In the genomic region with DNA sequence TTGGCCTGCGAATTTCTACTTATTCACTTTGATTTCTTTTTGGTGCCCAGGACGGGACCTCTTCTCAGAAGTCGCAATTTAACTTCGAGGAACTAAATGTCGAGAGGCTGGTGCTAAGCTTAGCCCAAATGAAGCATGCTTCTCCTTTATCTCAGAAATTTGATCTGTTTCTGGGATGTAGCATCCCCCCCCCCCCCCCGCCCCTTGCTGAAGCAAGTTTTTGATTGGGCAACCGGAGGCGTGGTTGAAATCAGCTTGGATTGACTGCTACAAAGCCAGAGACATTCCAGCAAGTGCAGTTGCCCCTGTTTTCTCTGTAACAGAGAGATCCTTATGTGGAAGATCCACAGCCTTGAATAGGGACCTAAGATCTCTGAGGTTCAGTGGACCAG, we compare ENCODE assay signal across 8 mouse cellular contexts. TPM values are rescaled to one million over a fixed set of nuclear protein-coding genes. Genes with fewer than 3 reads are reported as not detected.
A peak's percentile ranks its signal among the peaks of the same experiment; 100 is the strongest.
DNase-seq lines count a peak whose midpoint lies in the region; ATAC-seq and TF ChIP-seq lines count a peak whose summit lies in the region.
"Had no signal": no experiment of that assay in that cellular context is flagged by ENCODE, and none has a peak within 500 bp of the region (broad histone marks: within the 10 kb centered on the region; RNA-seq: fewer than 3 reads in every experiment).

No protein-coding gene starts in this region.

- no peak overlapping the region; the same call in 1 of the 2 replicates for H3K9ac ChIP-seq in heart, postnatal 0 days (replicated peaks; ENCODE audit: low read depth, low read length)

- H3K4me2 ChIP-seq in heart, postnatal 0 days (ENCODE audit: low read depth, low read length), result peak overlapping the region; percentile 55

- DNase-seq in 416B (ENCODE audit: low read depth), result peak; percentile 18
- DNase-seq in heart, postnatal 0 days (ENCODE audit: low spot score), result peak; percentile 8
- peak; percentile 16 for DNase-seq in lung, postnatal 36 days
- DNase-seq in left cerebral cortex, adult 8-10 months (ENCODE audit: low spot score in 2 of 2), result no peak
- DNase-seq in cerebellum, adult 9-10 months, result no peak
- DNase-seq: adrenal gland, postnatal 25 days had no signal

- WGBS in heart, postnatal 0 days, result 32% methylated on average over 8 of the region's 8 CpGs

- TF ChIP-seq EP300 in heart, postnatal 0 days (IDR thresholded peaks at IDR 0.05; ENCODE audit: low read depth), result no peak

- peak overlapping the region; percentile 23; the same call in 1 of the 2 replicates for H3K27ac ChIP-seq in heart, postnatal 0 days (ENCODE audit: low read depth)

- H3K4me1 ChIP-seq in E14TG2a.4 (replicated peaks; ENCODE audit: low read depth, low read length), result peaks cover 58% of the 10 kb centered on the region
- no peaks in the 10 kb centered on the region for H3K4me1 ChIP-seq in heart, postnatal 0 days (ENCODE audit: control insufficient read depth, insufficient read depth)

- ATAC-seq in heart, postnatal 0 days (ENCODE audit: insufficient read depth, low read depth), result no peak
- no peak for ATAC-seq in erythroid progenitor cell, adult 5-6 weeks (replicated peaks; ENCODE audit: low FRiP score, poor library complexity, severe bottlenecking)

- no peaks in the 10 kb centered on the region for H3K9me3 ChIP-seq in E14TG2a.4 (ENCODE audit: low read length)
- no peaks in the 10 kb centered on the region for H3K9me3 ChIP-seq in heart, postnatal 0 days (replicated peaks; ENCODE audit: control insufficient read depth, low read length)

- peak overlapping the region; percentile 70 for H3K4me3 ChIP-seq in E14TG2a.4 (replicated peaks; ENCODE audit: low read length)
- H3K4me3 ChIP-seq in heart, postnatal 0 days (ENCODE audit: low read depth, low read length), result peak overlapping the region; percentile 35

- no peak for TF ChIP-seq CTCF in E14TG2a.4 (conservative IDR thresholded peaks at IDR 0.05; ENCODE audit: low read length)
- no peak for TF ChIP-seq CTCF in heart, postnatal 0 days (IDR thresholded peaks at IDR 0.05; ENCODE audit: low read depth)

- H3K27me3 ChIP-seq in E14TG2a.4 (ENCODE audit: insufficient read depth, low read length), result no peaks in the 10 kb centered on the region
- no peaks in the 10 kb centered on the region for H3K27me3 ChIP-seq in heart, postnatal 0 days (ENCODE audit: control insufficient read depth, insufficient read depth, low read length)

- peaks cover 15% of the 10 kb centered on the region; the same call in 1 of the 2 replicates for H3K36me3 ChIP-seq in E14TG2a.4 (ENCODE audit: insufficient read depth, low read length)
- H3K36me3 ChIP-seq in heart, postnatal 0 days (replicated peaks; ENCODE audit: control insufficient read depth, insufficient read depth, low read length), result peaks cover 36% of the 10 kb centered on the region

RNA-seq across cellular contexts. Expression of gene Cutc, which starts 22.8 kb away (rescaled TPM):
- total RNA-seq in heart, postnatal 0 days (2014; rRNA removed; ENCODE audit: low replicate concordance), result 1.1 and 14.7 TPM in 2 replicates
- polyA plus RNA-seq in heart, postnatal 0 days (2015; fragmentation: Nextera tagmentation; extraction: Ambion mirVana), result 15.1 and 15.8 TPM in 2 replicates
- 1 to 10 TPM; 6.1 to 9.4 (median 8.1) TPM for total RNA-seq in left cerebral cortex, adult 8-10 months (2022)
- total RNA-seq in erythroid progenitor cell, adult 5-6 weeks (2015; ENCODE audit: low replicate concordance), result 5.0 and 10.8 TPM in 2 replicates
- 1.8 TPM in 1 of 2 replicates, not detected in the other for total RNA-seq in erythroid progenitor cell, adult 5-6 weeks (2017; ENCODE audit: low replicate concordance)

RNA-seq across cellular contexts. Expression of gene Cox15, which starts 22.8 kb away (rescaled TPM):
- 29.5 and 31.0 TPM in 2 replicates for total RNA-seq in heart, postnatal 0 days (2014; rRNA removed; ENCODE audit: low replicate concordance)
- polyA plus RNA-seq in heart, postnatal 0 days (2015; fragmentation: Nextera tagmentation; extraction: Ambion mirVana), result 9.4 and 9.8 TPM in 2 replicates
- total RNA-seq in left cerebral cortex, adult 8-10 months (2022), result 10 to 100 TPM; 12.5 to 16.5 (median 12.9) TPM
- total RNA-seq in erythroid progenitor cell, adult 5-6 weeks (2015; ENCODE audit: low replicate concordance), result 2.2 and 2.5 TPM in 2 replicates
- 6.2 and 13.8 TPM in 2 replicates for total RNA-seq in erythroid progenitor cell, adult 5-6 weeks (2017; ENCODE audit: low replicate concordance)

RNA-seq across cellular contexts. Expression of gene Entpd7, which starts 40.6 kb away (rescaled TPM):
- 0.70 and 2.1 TPM in 2 replicates for total RNA-seq in heart, postnatal 0 days (2014; rRNA removed; ENCODE audit: low replicate concordance)
- 2.9 and 3.2 TPM in 2 replicates for polyA plus RNA-seq in heart, postnatal 0 days (2015; fragmentation: Nextera tagmentation; extraction: Ambion mirVana)
- total RNA-seq in left cerebral cortex, adult 8-10 months (2022), result 10 to 100 TPM; 17.8 to 21.6 (median 18.7) TPM
- total RNA-seq in erythroid progenitor cell, adult 5-6 weeks (2015; ENCODE audit: low replicate concordance), result 3.8 and 5.4 TPM in 2 replicates
- total RNA-seq in erythroid progenitor cell, adult 5-6 weeks (2017; ENCODE audit: low replicate concordance), result 0.38 and 1.5 TPM in 2 replicates

RNA-seq across cellular contexts. Expression of gene Abcc2, which starts 52.0 kb away (rescaled TPM):
- total RNA-seq in heart, postnatal 0 days (2014; rRNA removed; ENCODE audit: low replicate concordance), result not detected in 2 replicates
- not detected in 2 replicates for polyA plus RNA-seq in heart, postnatal 0 days (2015; fragmentation: Nextera tagmentation; extraction: Ambion mirVana)
- total RNA-seq in left cerebral cortex, adult 8-10 months (2022), result under 1 TPM in 3 of 4 experiments, not detected in 1; 0.07 to 0.44 (median 0.25) TPM
- total RNA-seq in erythroid progenitor cell, adult 5-6 weeks (2015; ENCODE audit: low replicate concordance), result 8.3 TPM in 1 of 2 replicates, not detected in the other
- total RNA-seq in erythroid progenitor cell, adult 5-6 weeks (2017; ENCODE audit: low replicate concordance), result 0.26 TPM in 1 of 2 replicates, not detected in the other

RNA-seq across cellular contexts. Expression of gene Slc25a28, which starts 55.4 kb away (rescaled TPM):
- total RNA-seq in heart, postnatal 0 days (2014; rRNA removed; ENCODE audit: low replicate concordance), result 19.8 and 26.7 TPM in 2 replicates
- 8.6 and 8.9 TPM in 2 replicates for polyA plus RNA-seq in heart, postnatal 0 days (2015; fragmentation: Nextera tagmentation; extraction: Ambion mirVana)
- 10 to 100 TPM; 44.9 to 53.6 (median 48.0) TPM for total RNA-seq in left cerebral cortex, adult 8-10 months (2022)
- total RNA-seq in erythroid progenitor cell, adult 5-6 weeks (2015; ENCODE audit: low replicate concordance), result 16.3 and 25.9 TPM in 2 replicates
- 8.5 and 17.5 TPM in 2 replicates for total RNA-seq in erythroid progenitor cell, adult 5-6 weeks (2017; ENCODE audit: low replicate concordance)

Comparison
In these comparisons a context has a peak if more than half of its experiments do, and no peak if none do; other contexts are left out.
1. DNase-seq: peak in 416B (single experiment), heart, postnatal 0 days (single experiment) and lung, postnatal 36 days (single experiment); none in left cerebral cortex, adult 8-10 months (0 of 2) and cerebellum, adult 9-10 months (single experiment).